7 mouse cellular contexts compared by ENCODE assay signal in the genomic region with DNA sequence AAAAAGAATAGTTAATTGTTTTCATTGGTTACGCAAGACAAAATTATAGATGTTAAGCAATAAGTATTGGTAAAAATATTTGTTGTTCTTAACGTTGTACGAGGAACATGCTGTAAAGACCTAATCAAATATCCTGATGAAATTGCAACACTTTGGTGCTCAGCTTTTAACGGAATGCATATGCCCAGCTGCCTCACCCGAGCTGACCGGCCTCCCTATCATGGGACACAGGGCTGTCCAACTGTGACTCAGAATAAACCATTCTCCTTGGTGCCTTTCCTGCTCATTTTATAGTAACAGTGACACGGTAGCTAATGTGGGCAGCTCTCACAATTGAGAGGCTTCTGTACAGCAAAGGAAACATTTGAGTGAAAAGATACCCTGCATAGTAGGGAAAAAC. TPM values are rescaled to one million over a fixed set of nuclear protein-coding genes. Genes with fewer than 3 reads are reported as not detected.
DNase-seq lines count a peak whose midpoint lies in the region; ATAC-seq and TF ChIP-seq lines count a peak whose summit lies in the region.

No protein-coding gene starts in this region.

- in situ Hi-C loops in CH12.LX (cut with MboI; ENCODE audit: low pct_ligation_motif_present, low pct_unique_long_range_greater_than_20kb, low sequenced_read_pairs): no loop called here

- TF ChIP-seq RAD21 in CH12.LX (IDR thresholded peaks at IDR 0.05; ENCODE audit: low read depth, low read length): no peak

- H3K9ac ChIP-seq in CH12.LX (ENCODE audit: insufficient read depth, low read depth): peak overlapping the region; percentile 32; the same call in 1 of the 2 replicates
- peak overlapping the region; percentile 32 for H3K9ac ChIP-seq in liver, embryonic 14.5 days (replicated peaks)

- H3K4me1 ChIP-seq in CH12.LX (ENCODE audit: control insufficient read depth in 1 of 2, insufficient read depth in 2 of 2): peaks cover 2 to 29% of the 10 kb centered on the region in 2 experiments; a peak in 2 of 4 replicates
- H3K4me1 ChIP-seq in heart, embryonic 10.5 days: peaks cover 3% of the 10 kb centered on the region; the same call in 1 of the 2 replicates
- H3K4me1 ChIP-seq in liver, embryonic 14.5 days (replicated peaks; ENCODE audit: control insufficient read depth in 2 of 2, insufficient read depth in 2 of 2, low read length in 1 of 2): peaks cover 22% of the 10 kb centered on the region in 2 experiments

- H3K9me3 ChIP-seq in CH12.LX (replicated peaks; ENCODE audit: low read length): no peaks in the 10 kb centered on the region
- no peaks in the 10 kb centered on the region for H3K9me3 ChIP-seq in heart, embryonic 10.5 days
- H3K9me3 ChIP-seq in liver, embryonic 14.5 days (ENCODE audit: control insufficient read depth, low read length): no peaks in the 10 kb centered on the region

- H3K4me2 ChIP-seq in CH12.LX (ENCODE audit: insufficient read depth, low read depth, poor library complexity, severe bottlenecking): peak overlapping the region; percentile 82
- peak overlapping the region; percentile 78 for H3K4me2 ChIP-seq in liver, embryonic 14.5 days (ENCODE audit: low read depth)

- intact Hi-C loops in left cerebral cortex, postnatal 14 days (cut with DNase I): no loop called here

- peak; percentile 13 for DNase-seq in CH12.LX (ENCODE audit: extremely low read depth)
- peak; percentile 67 for DNase-seq in NIH3T3 (ENCODE audit: low read depth)
- DNase-seq in heart, embryonic 10.5 days (ENCODE audit: low spot score): no peak
- DNase-seq in liver, embryonic 14.5 days (ENCODE audit: low read depth in 3 of 3, low spot score in 3 of 3): no peak
- no peak for DNase-seq in cerebellum, adult 9-10 months
- no peak for DNase-seq in right cerebral cortex, postnatal 36 days (ENCODE audit: low spot score in 2 of 2)
- DNase-seq in left cerebral cortex, postnatal 14 days (ENCODE audit: low spot score in 2 of 2): no peak

- dilution Hi-C loops in CH12.LX (cut with MboI; ENCODE audit: extremely low pct_ligation_motif_present, extremely low pct_unique_long_range_greater_than_20kb, low sequenced_read_pairs): no loop called here

- H3K27me3 ChIP-seq in CH12.LX (replicated peaks): no peaks in the 10 kb centered on the region
- H3K27me3 ChIP-seq in heart, embryonic 10.5 days (ENCODE audit: insufficient read depth, poor library complexity, severe bottlenecking): no peaks in the 10 kb centered on the region
- H3K27me3 ChIP-seq in liver, embryonic 14.5 days (ENCODE audit: control insufficient read depth, insufficient read depth, low read length): no peaks in the 10 kb centered on the region

- peaks cover 22% of the 10 kb centered on the region for H3K79me2 ChIP-seq in CH12.LX (replicated peaks; ENCODE audit: control insufficient read depth, extremely low read depth, insufficient read depth, poor library complexity, severe bottlenecking)

- no peak for TF ChIP-seq POLR2A in CH12.LX (IDR thresholded peaks at IDR 0.05; ENCODE audit: low read depth, low read length)

- peak overlapping the region; percentile 25 to 90 (median 80) for H3K4me3 ChIP-seq in CH12.LX (replicated peaks in 1 of 3; ENCODE audit: low read depth in 2 of 3, low read length in 2 of 3, poor library complexity in 1 of 3)
- H3K4me3 ChIP-seq in heart, embryonic 10.5 days: peak overlapping the region; percentile 95
- peak overlapping the region; percentile 96 to 97 for H3K4me3 ChIP-seq in liver, embryonic 14.5 days (ENCODE audit: insufficient read depth in 1 of 2, low read depth in 2 of 2, low read length in 2 of 2)

- no peak for TF ChIP-seq EP300 in CH12.LX (IDR thresholded peaks at IDR 0.05; ENCODE audit: low read length)
- TF ChIP-seq EP300 in liver, embryonic 14.5 days (IDR thresholded peaks at IDR 0.05; ENCODE audit: low read depth): no peak

- no peak for ATAC-seq in liver, embryonic 14.5 days (ENCODE audit: insufficient read depth)

- TF ChIP-seq CTCF in CH12.LX (conservative IDR thresholded peaks at IDR 0.05 in 1 of 2, IDR thresholded peaks at IDR 0.05 in 1 of 2; ENCODE audit: low read depth in 2 of 2, low read length in 2 of 2): no peak
- no peak for TF ChIP-seq CTCF in liver, embryonic 14.5 days (IDR thresholded peaks at IDR 0.05; ENCODE audit: low read depth)

- 70% methylated on average over 7 of the region's 7 CpGs for WGBS in heart, embryonic 10.5 days
- 41% methylated on average over 7 of the region's 7 CpGs for WGBS in liver, embryonic 14.5 days (ENCODE audit: insufficient replicate concordance)

- H3K27ac ChIP-seq in CH12.LX (ENCODE audit: insufficient read depth, low read depth): no peak overlapping the region
- no peak overlapping the region for H3K27ac ChIP-seq in heart, embryonic 10.5 days
- H3K27ac ChIP-seq in liver, embryonic 14.5 days: no peak overlapping the region

- peaks cover 0 to 8% of the 10 kb centered on the region in 2 experiments for H3K36me3 ChIP-seq in CH12.LX (replicated peaks in 1 of 2; ENCODE audit: control insufficient read depth in 1 of 2, insufficient read depth in 1 of 2, low read length in 1 of 2)
- H3K36me3 ChIP-seq in heart, embryonic 10.5 days: no peaks in the 10 kb centered on the region
- peaks cover 1% of the 10 kb centered on the region; the same call in 1 of the 2 replicates for H3K36me3 ChIP-seq in liver, embryonic 14.5 days (replicated peaks; ENCODE audit: control insufficient read depth, insufficient read depth, low read depth)

TF ChIP-seq in CH12.LX, 34 proteins besides CTCF, POLR2A, EP300 and RAD21:
- TF ChIP-seq MYC (IDR thresholded peaks at IDR 0.05; ENCODE audit: low read depth, low read length) (no peak), ZC3H11A (IDR thresholded peaks at IDR 0.05; ENCODE audit: low read depth, low read length) (no peak), GABPA (IDR thresholded peaks at IDR 0.05; ENCODE audit: insufficient replicate concordance, low read depth, low read length) (no peak), MEF2A (IDR thresholded peaks at IDR 0.05; ENCODE audit: borderline replicate concordance, low read depth, low read length) (0 out of 2 replicates have a peak, but pooled peaks have one; percentile 2)

RNA-seq across cellular contexts. Expression of a gene that starts 0.9 kb away (rescaled TPM):
- total RNA-seq in CH12.LX (2012; rRNA removed): 27.4 and 32.8 TPM in 2 replicates
- 44.9 and 50.6 TPM in 2 replicates for total RNA-seq in CH12.LX (2014; rRNA removed)
- polyA plus RNA-seq in CH12.LX (2012; ENCODE audit: insufficient read length, low read depth): 28.4 and 29.8 TPM in 2 replicates
- 29.3 and 37.2 TPM in 2 replicates for polyA plus RNA-seq in heart, embryonic 10.5 days (2016; fragmentation: Nextera tagmentation; extraction: Ambion mirVana)
- polyA plus RNA-seq in liver, embryonic 14.5 days (2012; rRNA removed): 4.5 and 7.3 TPM in 2 replicates
- polyA plus RNA-seq in liver, embryonic 14.5 days (2014; fragmentation: Nextera tagmentation; extraction: Ambion mirVana): 10.4 and 12.0 TPM in 2 replicates
- total RNA-seq in left cerebral cortex, postnatal 14 days (2021): 10 to 100 TPM; 20.3 to 23.4 TPM

RNA-seq across cellular contexts. Expression of a gene that starts 1.1 kb away (rescaled TPM):
- 5.8 and 6.3 TPM in 2 replicates for total RNA-seq in CH12.LX (2012; rRNA removed)
- total RNA-seq in CH12.LX (2014; rRNA removed): 15.0 and 16.2 TPM in 2 replicates
- polyA plus RNA-seq in CH12.LX (2012; ENCODE audit: insufficient read length, low read depth): 10.4 and 10.5 TPM in 2 replicates
- polyA plus RNA-seq in heart, embryonic 10.5 days (2016; fragmentation: Nextera tagmentation; extraction: Ambion mirVana): 15.6 and 15.8 TPM in 2 replicates
- polyA plus RNA-seq in liver, embryonic 14.5 days (2012; rRNA removed): 3.8 and 5.4 TPM in 2 replicates
- polyA plus RNA-seq in liver, embryonic 14.5 days (2014; fragmentation: Nextera tagmentation; extraction: Ambion mirVana): 11.9 and 13.0 TPM in 2 replicates
- 1 to 10 TPM; 7.3 to 9.2 TPM for total RNA-seq in left cerebral cortex, postnatal 14 days (2021)

Comparison
In these comparisons a context has a peak if more than half of its experiments do, and no peak if none do; other contexts are left out.
1. DNase-seq: peak in CH12.LX (single experiment) and NIH3T3 (single experiment); none in heart, embryonic 10.5 days (single experiment), liver, embryonic 14.5 days (0 of 3), cerebellum, adult 9-10 months (single experiment), right cerebral cortex, postnatal 36 days (0 of 2) and left cerebral cortex, postnatal 14 days (0 of 2).
2. Peak in every context shown above with its lines, with median percentiles within 50 percentile points of each other: H3K4me3 ChIP-seq.